Mouse (Mus musculus): ENCODE results near the gene Sprr3. TPM values are rescaled to one million over a fixed set of nuclear protein-coding genes. Genes with fewer than 3 reads are reported as not detected.

Sprr3 gene
- polyA plus RNA-seq, 1 experiment = not detected

GRCm38 (mm10) chr3:92467424-92467823, 8.9 kb upstream of the Sprr3 start:
- H3K4me1 ChIP-seq (ENCODE audit: control insufficient read depth, insufficient read depth, low read length) = no peaks in the 10 kb centered on the region
- H3K27me3 ChIP-seq (ENCODE audit: control insufficient read depth, insufficient read depth, low read length) = no peaks in the 10 kb centered on the region
- H3K27ac ChIP-seq (ENCODE audit: insufficient read depth, low read length) = no peak overlapping the region
- TF ChIP-seq CTCF (IDR thresholded peaks at IDR 0.05; ENCODE audit: borderline replicate concordance, insufficient read depth, low read depth, low read length) (no peak), POLR2A (IDR thresholded peaks at IDR 0.05; ENCODE audit: borderline replicate concordance, insufficient read depth, low read length) (no peak)
- H3K4me3 ChIP-seq (replicated peaks; ENCODE audit: insufficient read depth, low read depth, low read length) = no peak overlapping the region
- no peak for DNase-seq

GRCm38 (mm10) chr3:92466576-92466975, 8.1 kb upstream of the Sprr3 start:
- Histone ChIP-seq H3K27ac (ENCODE audit: insufficient read depth, low read length) (no peak overlapping the region), H3K4me3 (replicated peaks; ENCODE audit: insufficient read depth, low read depth, low read length) (no peak overlapping the region), H3K4me1 (ENCODE audit: control insufficient read depth, insufficient read depth, low read length) (no peaks in the 10 kb centered on the region), H3K27me3 (ENCODE audit: control insufficient read depth, insufficient read depth, low read length) (no peaks in the 10 kb centered on the region)
- 19% methylated on average over 1 of the region's 1 CpGs for WGBS
- no peak for DNase-seq
- TF ChIP-seq CTCF (IDR thresholded peaks at IDR 0.05; ENCODE audit: borderline replicate concordance, insufficient read depth, low read depth, low read length) (no peak), POLR2A (IDR thresholded peaks at IDR 0.05; ENCODE audit: borderline replicate concordance, insufficient read depth, low read length) (no peak)

- Histone ChIP-seq H3K4me1 (ENCODE audit: control insufficient read depth, insufficient read depth, low read length) (no peaks in the 10 kb centered on the region), H3K27me3 (ENCODE audit: control insufficient read depth, insufficient read depth, low read length) (no peaks in the 10 kb centered on the region), H3K4me3 (replicated peaks; ENCODE audit: insufficient read depth, low read depth, low read length) (no peak overlapping the region), H3K27ac (ENCODE audit: insufficient read depth, low read length) (no peak overlapping the region)
- DNase-seq = no peak
- 86% methylated on average over 5 of the region's 5 CpGs for WGBS
- no peak for TF ChIP-seq CTCF (IDR thresholded peaks at IDR 0.05; ENCODE audit: borderline replicate concordance, insufficient read depth, low read depth, low read length)
- no peak for TF ChIP-seq POLR2A (IDR thresholded peaks at IDR 0.05; ENCODE audit: borderline replicate concordance, insufficient read depth, low read length)
These were observed 3.4 kb downstream of the Sprr3 start for GRCm38 (mm10) chr3:92455151-92455550.

GRCm38 (mm10) chr3:92440177-92440576, 18.3 kb downstream of the Sprr3 start:
- Histone ChIP-seq H3K27ac (ENCODE audit: insufficient read depth, low read length) (no peak overlapping the region), H3K4me1 (ENCODE audit: control insufficient read depth, insufficient read depth, low read length) (no peaks in the 10 kb centered on the region), H3K27me3 (ENCODE audit: control insufficient read depth, insufficient read depth, low read length) (no peaks in the 10 kb centered on the region), H3K4me3 (replicated peaks; ENCODE audit: insufficient read depth, low read depth, low read length) (no peak overlapping the region)
- TF ChIP-seq POLR2A (IDR thresholded peaks at IDR 0.05; ENCODE audit: borderline replicate concordance, insufficient read depth, low read length) (no peak), CTCF (IDR thresholded peaks at IDR 0.05; ENCODE audit: borderline replicate concordance, insufficient read depth, low read depth, low read length) (no peak)
- no peak for DNase-seq
- WGBS = 84% methylated on average over 3 of the region's 3 CpGs

- H3K27ac ChIP-seq (ENCODE audit: insufficient read depth, low read length) = no peak within 1 kb of the TSS
- 93% methylated on average over 3 of the region's 3 CpGs for whole genome bisulfite sequencing
These were observed 19.8 kb downstream of the Sprr3 start, which contains the start of gene Sprr1b for GRCm38 (mm10) chr3:92438689-92439088. TSS of gene Sprr1b (minus strand) at chr3:92438789.

GRCm38 (mm10) chr3:92432282-92432681, 26.2 kb downstream of the Sprr3 start, which contains the start of gene Sprr2k:
TSS of gene Sprr2k (plus strand) at chr3:92432582.
- H3K27me3 ChIP-seq (ENCODE audit: control insufficient read depth, insufficient read depth, low read length) = no peaks in the 10 kb centered on the region
- H3K4me3 ChIP-seq (replicated peaks; ENCODE audit: insufficient read depth, low read depth, low read length) = no peak within 1 kb of the TSS
- no peak for TF ChIP-seq CTCF (IDR thresholded peaks at IDR 0.05; ENCODE audit: borderline replicate concordance, insufficient read depth, low read depth, low read length)
- no peak for TF ChIP-seq POLR2A (IDR thresholded peaks at IDR 0.05; ENCODE audit: borderline replicate concordance, insufficient read depth, low read length)
- DNase-seq = no peak
- H3K4me1 ChIP-seq (ENCODE audit: control insufficient read depth, insufficient read depth, low read length) = no peaks in the 10 kb centered on the region
- 89% methylated on average over 2 of the region's 2 CpGs for WGBS
- H3K27ac ChIP-seq (ENCODE audit: insufficient read depth, low read length) = no peak within 1 kb of the TSS

More at GRCm38 (mm10) chr3:92438689-92439088, 19.8 kb downstream of the Sprr3 start, which contains the start of gene Sprr1b:
- TF ChIP-seq POLR2A (IDR thresholded peaks at IDR 0.05; ENCODE audit: borderline replicate concordance, insufficient read depth, low read length) = no peak
- no peak for TF ChIP-seq CTCF (IDR thresholded peaks at IDR 0.05; ENCODE audit: borderline replicate concordance, insufficient read depth, low read depth, low read length)
- no peak within 1 kb of the TSS for H3K4me3 ChIP-seq (replicated peaks; ENCODE audit: insufficient read depth, low read depth, low read length)
- H3K27me3 ChIP-seq (ENCODE audit: control insufficient read depth, insufficient read depth, low read length) = no peaks in the 10 kb centered on the region
- no peaks in the 10 kb centered on the region for H3K4me1 ChIP-seq (ENCODE audit: control insufficient read depth, insufficient read depth, low read length)
- no peak for DNase-seq

- no peak for DNase-seq
- WGBS = 89% methylated on average over 6 of the region's 6 CpGs
- TF ChIP-seq CTCF (IDR thresholded peaks at IDR 0.05; ENCODE audit: borderline replicate concordance, insufficient read depth, low read depth, low read length) (no peak), POLR2A (IDR thresholded peaks at IDR 0.05; ENCODE audit: borderline replicate concordance, insufficient read depth, low read length) (no peak)
- Histone ChIP-seq H3K4me1 (ENCODE audit: control insufficient read depth, insufficient read depth, low read length) (no peaks in the 10 kb centered on the region), H3K27ac (ENCODE audit: insufficient read depth, low read length) (no peak within 1 kb of the TSS), H3K4me3 (replicated peaks; ENCODE audit: insufficient read depth, low read depth, low read length) (no peak within 1 kb of the TSS), H3K27me3 (ENCODE audit: control insufficient read depth, insufficient read depth, low read length) (no peaks in the 10 kb centered on the region)
These were observed 29.2 kb downstream of the Sprr3 start, which contains the start of gene Gm9774 for GRCm38 (mm10) chr3:92429323-92429722. TSS of gene Gm9774 (minus strand) at chr3:92429423.

- WGBS = 94% methylated on average over 2 of the region's 2 CpGs
These were observed 40.7 kb downstream of the Sprr3 start, which contains the start of gene Sprr2j-ps for GRCm38 (mm10) chr3:92417782-92418181. TSS of gene Sprr2j-ps (plus strand) at chr3:92418082.

More at GRCm38 (mm10) chr3:92417782-92418181, 40.7 kb downstream of the Sprr3 start, which contains the start of gene Sprr2j-ps:
- no peaks in the 10 kb centered on the region for H3K27me3 ChIP-seq (ENCODE audit: control insufficient read depth, insufficient read depth, low read length)
- H3K4me3 ChIP-seq (replicated peaks; ENCODE audit: insufficient read depth, low read depth, low read length) = no peak within 1 kb of the TSS
- TF ChIP-seq POLR2A (IDR thresholded peaks at IDR 0.05; ENCODE audit: borderline replicate concordance, insufficient read depth, low read length) = no peak
- TF ChIP-seq CTCF (IDR thresholded peaks at IDR 0.05; ENCODE audit: borderline replicate concordance, insufficient read depth, low read depth, low read length) = no peak
- no peak for DNase-seq
- no peaks in the 10 kb centered on the region for H3K4me1 ChIP-seq (ENCODE audit: control insufficient read depth, insufficient read depth, low read length)
- H3K27ac ChIP-seq (ENCODE audit: insufficient read depth, low read length) = no peak within 1 kb of the TSS

Data from cerebellum, adult 2 months (tissue).